Mouse (Mus musculus) NIH3T3 (cell line): Measurements from ENCODE around the gene Slc16a10.
"Not testable (repeated sequence)": the region's sequence is repeated elsewhere in the genome, so short reads cannot be mapped to it uniquely, and the experiment has no call there.

Source experiments
- DNase-seq: peaks from one replicate; pipeline ENCODE4 v3.0.0-alpha.2; 2012; ENCODE audit warnings: low read depth

The Slc16a10 gene

GRCm38 (mm10) chr10:40026546-40026945 lies 115.5 kb downstream of the Slc16a10 start:
- DNase-seq, result no peak

- no peak for DNase-seq
Measured at GRCm38 (mm10) chr10:40025560-40025959, 116.5 kb downstream of the Slc16a10 start.

- DNase-seq, result peak; percentile 70
Measured at GRCm38 (mm10) chr10:40024554-40025428, 117.3 kb downstream of the Slc16a10 start, which contains the start of gene Mfsd4b1. Gene Mfsd4b1 (minus strand): TSS chr10:40025268.

- peak; percentile 54 for DNase-seq
Measured at GRCm38 (mm10) chr10:40020401-40020800, 121.7 kb downstream of the Slc16a10 start.

- no peak for DNase-seq
Measured at GRCm38 (mm10) chr10:40019492-40019891, 122.6 kb downstream of the Slc16a10 start.

- DNase-seq, result peak; percentile 18
Measured at GRCm38 (mm10) chr10:40018261-40018860, 123.7 kb downstream of the Slc16a10 start.

GRCm38 (mm10) chr10:40009591-40009990 lies 132.5 kb downstream of the Slc16a10 start:
- no peak for DNase-seq

GRCm38 (mm10) chr10:40008847-40009246 lies 133.2 kb downstream of the Slc16a10 start:
- not testable (repeated sequence) for DNase-seq

- DNase-seq, result no peak
Measured at GRCm38 (mm10) chr10:40007953-40008352, 134.1 kb downstream of the Slc16a10 start.

- DNase-seq, result no peak
Measured at GRCm38 (mm10) chr10:40006963-40007362, 135.1 kb downstream of the Slc16a10 start.

- no peak for DNase-seq
Measured at GRCm38 (mm10) chr10:40000746-40001145, 141.3 kb downstream of the Slc16a10 start.

- DNase-seq, result no peak
Measured at GRCm38 (mm10) chr10:39991155-39991554, 150.9 kb downstream of the Slc16a10 start.

GRCm38 (mm10) chr10:39986466-39986865 lies 155.6 kb downstream of the Slc16a10 start, which contains the start of gene Mfsd4b5:
Gene Mfsd4b5 (minus strand): TSS chr10:39986646.
- DNase-seq, result no peak
